Mouse (Mus musculus) heart, embryonic 14.5 days (tissue): ENCODE measurements around the gene Ccdc153. TPM values are rescaled to one million over a fixed set of nuclear protein-coding genes. Genes with fewer than 3 reads are reported as not detected.

ENCODE experiments used
- polyA plus RNA-seq: library from polyadenylated mRNA; unstranded; fragments of >200 nt; fragmentation: Nextera tagmentation; extraction: Ambion mirVana; gene quantifications from 2 replicates; pipeline ENCODE4 v1.2.1, GENCODE M21; 2014

Ccdc153 gene
- polyA plus RNA-seq, 1 experiment from 2014 or later = not detected

Other genes with a start within 250 kb of the Ccdc153 start
- gene Thy1, start 197.3 kb upstream of the Ccdc153 start, polyA plus RNA-seq = 2.5 and 2.7 TPM in 2 replicates
- 73.5 and 80.7 TPM in 2 replicates for gene Usp2, start 173.7 kb upstream of the Ccdc153 start, polyA plus RNA-seq
- not detected in 2 replicates for gene Mfrp, start 138.9 kb upstream of the Ccdc153 start, polyA plus RNA-seq
- gene C1qtnf5, start 133.4 kb upstream of the Ccdc153 start, polyA plus RNA-seq = 2.3 and 2.7 TPM in 2 replicates
- 0.07 and 0.08 TPM in 2 replicates for gene Gm49380, start 127.2 kb upstream of the Ccdc153 start, polyA plus RNA-seq
- gene Rnf26, start 127.2 kb upstream of the Ccdc153 start, polyA plus RNA-seq = 30.4 and 32.9 TPM in 2 replicates
- 129 and 130 TPM in 2 replicates for gene Mcam, start 106.2 kb upstream of the Ccdc153 start, polyA plus RNA-seq
- gene Cbl, start 6.6 kb upstream of the Ccdc153 start, polyA plus RNA-seq = 12.7 and 13.7 TPM in 2 replicates
- not detected in 2 replicates for gene Pdzd3, start 10.8 kb downstream of the Ccdc153 start, polyA plus RNA-seq
- gene Nlrx1, start 27.9 kb downstream of the Ccdc153 start, polyA plus RNA-seq = 7.0 and 7.3 TPM in 2 replicates
- 1.3 and 2.7 TPM in 2 replicates for gene Abcg4, start 47.9 kb downstream of the Ccdc153 start, polyA plus RNA-seq
- 10.5 and 12.1 TPM in 2 replicates for gene Hinfp, start 65.0 kb downstream of the Ccdc153 start, polyA plus RNA-seq
- gene C2cd2l, start 79.6 kb downstream of the Ccdc153 start, polyA plus RNA-seq = 5.4 and 7.7 TPM in 2 replicates
- gene Dpagt1, start 85.3 kb downstream of the Ccdc153 start, polyA plus RNA-seq = 34.7 and 37.8 TPM in 2 replicates
- gene H2afx, start 94.0 kb downstream of the Ccdc153 start, polyA plus RNA-seq = 153 and 167 TPM in 2 replicates
- gene Hmbs, start 103.6 kb downstream of the Ccdc153 start, polyA plus RNA-seq = 110 and 112 TPM in 2 replicates
- gene Vps11, start 121.0 kb downstream of the Ccdc153 start, polyA plus RNA-seq = 17.8 and 21.4 TPM in 2 replicates
- gene Hyou1, start 138.8 kb downstream of the Ccdc153 start, polyA plus RNA-seq = 12.7 and 12.9 TPM in 2 replicates
- gene Slc37a4, start 156.2 kb downstream of the Ccdc153 start, polyA plus RNA-seq = 32.0 and 35.7 TPM in 2 replicates
- 1,406 and 1,617 TPM in 2 replicates for gene Rps25, start 166.5 kb downstream of the Ccdc153 start, polyA plus RNA-seq
- gene Trappc4, start 166.9 kb downstream of the Ccdc153 start, polyA plus RNA-seq = 74.0 and 85.4 TPM in 2 replicates
- 19.5 and 20.9 TPM in 2 replicates for gene Ccdc84, start 177.9 kb downstream of the Ccdc153 start, polyA plus RNA-seq
- not detected in 2 replicates for gene Foxr1, start 200.5 kb downstream of the Ccdc153 start, polyA plus RNA-seq
- gene Upk2, start 214.3 kb downstream of the Ccdc153 start, polyA plus RNA-seq = not detected in 2 replicates
- gene Bcl9l, start 242.1 kb downstream of the Ccdc153 start, polyA plus RNA-seq = 12.1 and 12.5 TPM in 2 replicates